Mouse (Mus musculus): Measurements from ENCODE around the gene 2310057M21Rik. TPM values are rescaled to one million over a fixed set of nuclear protein-coding genes. Genes with fewer than 3 reads are reported as not detected.

Gene 2310057M21Rik
- total and polyA plus RNA-seq, 3 experiments, result 16.7 to 33.0 TPM; not detected in 1

GRCm38 (mm10) chr7:131318340-131318739 is 44.2 kb downstream of the 2310057M21Rik start:
- DNase-seq (ENCODE audit: low read depth, low spot score), result no peak

GRCm38 (mm10) chr7:131317587-131317986 is 45.0 kb downstream of the 2310057M21Rik start:
- Histone ChIP-seq H3K27ac (ENCODE audit: control insufficient read depth, low read depth, low read length) (no peak overlapping the region), H3K27me3 (ENCODE audit: control insufficient read depth in 1 of 2, insufficient read depth in 2 of 2, low read length in 2 of 2) (no peaks in the 10 kb centered on the region), H3K79me2 (ENCODE audit: control insufficient read depth, insufficient read depth, low read length, poor library complexity) (no peaks in the 10 kb centered on the region), H3K9ac (ENCODE audit: control insufficient read depth, low read depth, low read length, poor library complexity, severe bottlenecking) (no peak overlapping the region), H3K4me1 (ENCODE audit: control insufficient read depth in 1 of 2, insufficient read depth in 2 of 2, low read length in 2 of 2) (no peaks in the 10 kb centered on the region), H3K4me3 (ENCODE audit: control insufficient read depth in 1 of 2, insufficient read depth in 1 of 2, low read depth in 2 of 2, low read length in 2 of 2) (no peak overlapping the region), H3K36me3 (ENCODE audit: control insufficient read depth in 1 of 2, insufficient read depth in 2 of 2, low read length in 2 of 2) (no peaks in the 10 kb centered on the region; a peak in 1 of 4 replicates), H3K9me3 (replicated peaks; ENCODE audit: insufficient read depth, low read length) (no peaks in the 10 kb centered on the region)
- DNase-seq (ENCODE audit: low read depth, low spot score), result no peak
- no peak for TF ChIP-seq ETS1 (IDR thresholded peaks at IDR 0.05; ENCODE audit: low read depth, low read length)
- no peak for TF ChIP-seq BHLHE40 (IDR thresholded peaks at IDR 0.05; ENCODE audit: borderline replicate concordance, low read depth, low read length)
- no peak for TF ChIP-seq MYC (IDR thresholded peaks at IDR 0.05; ENCODE audit: low read depth, low read length)
- no peak for TF ChIP-seq TAL1 (IDR thresholded peaks at IDR 0.05; ENCODE audit: low read length)
- no peak for TF ChIP-seq CTCF (IDR thresholded peaks at IDR 0.05 in 2 of 3, conservative IDR thresholded peaks at IDR 0.05 in 1 of 3; ENCODE audit: control insufficient read depth in 1 of 3, insufficient read depth in 1 of 3, low read depth in 2 of 3, low read length in 3 of 3, poor library complexity in 1 of 3, severe bottlenecking in 1 of 3)
- no peak for TF ChIP-seq MEF2A (IDR thresholded peaks at IDR 0.05; ENCODE audit: extremely low read depth, insufficient replicate concordance, low read depth, low read length, poor library complexity, severe bottlenecking)
- TF ChIP-seq ZNF384 (IDR thresholded peaks at IDR 0.05; ENCODE audit: low read depth, low read length), result no peak
- no peak for TF ChIP-seq ZMIZ1 (IDR thresholded peaks at IDR 0.05; ENCODE audit: low read depth, low read length)
- TF ChIP-seq TBP (IDR thresholded peaks at IDR 0.05; ENCODE audit: low read depth, low read length), result no peak
- no peak for TF ChIP-seq CHD2 (IDR thresholded peaks at IDR 0.05; ENCODE audit: low read length)
- no peak for TF ChIP-seq JUND (IDR thresholded peaks at IDR 0.05; ENCODE audit: low read depth, low read length)
- no peak for TF ChIP-seq ZC3H11A (IDR thresholded peaks at IDR 0.05; ENCODE audit: low read depth, low read length)
- TF ChIP-seq NELFE (IDR thresholded peaks at IDR 0.05; ENCODE audit: low read depth, low read length), result no peak
- TF ChIP-seq EP300 (IDR thresholded peaks at IDR 0.05; ENCODE audit: low read depth in 1 of 2, low read length in 2 of 2), result no peak

More at GRCm38 (mm10) chr7:131318340-131318739, 44.2 kb downstream of the 2310057M21Rik start:
- Histone ChIP-seq H3K27ac (ENCODE audit: control insufficient read depth, low read depth, low read length) (no peak overlapping the region), H3K9ac (ENCODE audit: control insufficient read depth, low read depth, low read length, poor library complexity, severe bottlenecking) (no peak overlapping the region), H3K36me3 (ENCODE audit: control insufficient read depth in 1 of 2, insufficient read depth in 2 of 2, low read length in 2 of 2) (no peaks in the 10 kb centered on the region; a peak in 1 of 4 replicates), H3K9me3 (replicated peaks; ENCODE audit: insufficient read depth, low read length) (no peaks in the 10 kb centered on the region), H3K4me3 (ENCODE audit: control insufficient read depth in 1 of 2, insufficient read depth in 1 of 2, low read depth in 2 of 2, low read length in 2 of 2) (no peak overlapping the region), H3K79me2 (ENCODE audit: control insufficient read depth, insufficient read depth, low read length, poor library complexity) (no peaks in the 10 kb centered on the region), H3K27me3 (ENCODE audit: control insufficient read depth in 1 of 2, insufficient read depth in 2 of 2, low read length in 2 of 2) (no peaks in the 10 kb centered on the region), H3K4me1 (ENCODE audit: control insufficient read depth in 1 of 2, insufficient read depth in 2 of 2, low read length in 2 of 2) (no peaks in the 10 kb centered on the region)
- no peak for TF ChIP-seq GATA1 (IDR thresholded peaks at IDR 0.05; ENCODE audit: low read depth, low read length)
- TF ChIP-seq CTCF (IDR thresholded peaks at IDR 0.05 in 2 of 3, conservative IDR thresholded peaks at IDR 0.05 in 1 of 3; ENCODE audit: control insufficient read depth in 1 of 3, insufficient read depth in 1 of 3, low read depth in 2 of 3, low read length in 3 of 3, poor library complexity in 1 of 3, severe bottlenecking in 1 of 3), result no peak
- no peak for TF ChIP-seq CHD1 (IDR thresholded peaks at IDR 0.05; ENCODE audit: low read depth, low read length)
- no peak for TF ChIP-seq TAL1 (IDR thresholded peaks at IDR 0.05; ENCODE audit: low read length)
- no peak for TF ChIP-seq E2F4 (IDR thresholded peaks at IDR 0.05; ENCODE audit: borderline replicate concordance, low read depth, low read length)
- TF ChIP-seq NELFE (IDR thresholded peaks at IDR 0.05; ENCODE audit: low read depth, low read length), result no peak
- no peak for TF ChIP-seq JUND (IDR thresholded peaks at IDR 0.05; ENCODE audit: low read depth, low read length)
- no peak for TF ChIP-seq POLR2A (IDR thresholded peaks at IDR 0.05; ENCODE audit: control insufficient read depth in 1 of 2, insufficient read depth in 1 of 2, low read depth in 1 of 2, low read length in 2 of 2, poor library complexity in 1 of 2)
- no peak for TF ChIP-seq UBTF (IDR thresholded peaks at IDR 0.05; ENCODE audit: borderline replicate concordance, insufficient read depth, low read depth, low read length)
- TF ChIP-seq KAT2A (conservative IDR thresholded peaks at IDR 0.05; ENCODE audit: low read depth, low read length), result no peak
- TF ChIP-seq RAD21 (IDR thresholded peaks at IDR 0.05; ENCODE audit: low read depth, low read length), result no peak
- TF ChIP-seq MYB (IDR thresholded peaks at IDR 0.05; ENCODE audit: low read depth, low read length), result no peak
- no peak for TF ChIP-seq ZKSCAN1 (IDR thresholded peaks at IDR 0.05; ENCODE audit: low read depth, low read length)
- TF ChIP-seq MEF2A (IDR thresholded peaks at IDR 0.05; ENCODE audit: extremely low read depth, insufficient replicate concordance, low read depth, low read length, poor library complexity, severe bottlenecking), result no peak
- no peak for TF ChIP-seq HCFC1 (IDR thresholded peaks at IDR 0.05; ENCODE audit: low read depth, low read length)
- no peak for TF ChIP-seq ZNF384 (IDR thresholded peaks at IDR 0.05; ENCODE audit: low read depth, low read length)
